Comparison of ENCODE assay signal across 14 mouse cellular contexts in genomic region chr19:46446436-46447020, GRCm38 (mm10). TPM values are rescaled to one million over a fixed set of nuclear protein-coding genes. Genes with fewer than 3 reads are reported as not detected.
DNase-seq lines count a peak whose midpoint lies in the region; ATAC-seq and TF ChIP-seq lines count a peak whose summit lies in the region.
"Had no signal": no experiment of that assay in that cellular context is flagged by ENCODE, and none has a peak within 500 bp of the region (broad histone marks: within the 10 kb centered on the region; RNA-seq: fewer than 3 reads in every experiment).

No protein-coding gene starts in this region.

- peaks cover 51% of the 10 kb centered on the region for H3K4me1 ChIP-seq in embryonic facial prominence, embryonic 12.5 days
- H3K4me1 ChIP-seq in embryonic facial prominence, embryonic 10.5 days = peaks cover 63% of the 10 kb centered on the region
- peaks cover 37% of the 10 kb centered on the region for H3K4me1 ChIP-seq in lung, embryonic 15.5 days
- peaks cover 13% of the 10 kb centered on the region for H3K4me1 ChIP-seq in lung, adult 2 months (ENCODE audit: control insufficient read depth, insufficient read depth, low read length)
- H3K4me1 ChIP-seq in forebrain, embryonic 14.5 days (ENCODE audit: control insufficient read depth, insufficient read depth, low read length) = peaks cover 19% of the 10 kb centered on the region
- H3K4me1 ChIP-seq in limb, embryonic 15.5 days = peaks cover 32% of the 10 kb centered on the region

- peak overlapping the region; percentile 73; the same call in 1 of the 2 replicates for H3K27ac ChIP-seq in embryonic facial prominence, embryonic 12.5 days
- no peak overlapping the region for H3K27ac ChIP-seq in embryonic facial prominence, embryonic 10.5 days (replicated peaks)
- peak overlapping the region; percentile 53; the same call in 1 of the 2 replicates for H3K27ac ChIP-seq in lung, embryonic 15.5 days
- H3K27ac ChIP-seq in forebrain, embryonic 14.5 days (ENCODE audit: low read depth, low read length) = peak overlapping the region; percentile 31; the same call in 1 of the 2 replicates
- 0 out of 2 replicates have a peak overlapping the region, but pooled peaks have one; percentile 70 for H3K27ac ChIP-seq in limb, embryonic 15.5 days

- no peak for TF ChIP-seq CTCF in lung, adult 2 months (IDR thresholded peaks at IDR 0.05; ENCODE audit: insufficient read depth, low read length)

- DNase-seq in embryonic facial prominence, embryonic 10.5 days (ENCODE audit: low spot score) = no peak
- DNase-seq in lung, adult 2 months = no peak
- peak; percentile 60 for DNase-seq in forebrain, embryonic 14.5 days (ENCODE audit: low spot score)
- no peak for DNase-seq in kidney, adult 11 months
- DNase-seq in adrenal gland, postnatal 14 days = no peak
- DNase-seq: heart, postnatal 36 days; liver; liver, postnatal 0 days; lung, postnatal 36 days; thymus, postnatal 14 days had no signal

- no peak for TF ChIP-seq POLR2A in lung, adult 2 months (IDR thresholded peaks at IDR 0.05; ENCODE audit: borderline replicate concordance, extremely low read depth, low read depth, low read length)

- no peaks in the 10 kb centered on the region for H3K27me3 ChIP-seq in embryonic facial prominence, embryonic 12.5 days
- no peaks in the 10 kb centered on the region for H3K27me3 ChIP-seq in embryonic facial prominence, embryonic 10.5 days (replicated peaks; ENCODE audit: low read depth, poor library complexity, severe bottlenecking)
- no peaks in the 10 kb centered on the region for H3K27me3 ChIP-seq in lung, embryonic 15.5 days
- no peaks in the 10 kb centered on the region for H3K27me3 ChIP-seq in forebrain, embryonic 14.5 days (replicated peaks; ENCODE audit: control insufficient read depth, insufficient read depth, low read length)
- no peaks in the 10 kb centered on the region for H3K27me3 ChIP-seq in limb, embryonic 15.5 days
- H3K27me3 ChIP-seq: heart, embryonic 13.5 days had no signal

- no peaks in the 10 kb centered on the region for H3K36me3 ChIP-seq in embryonic facial prominence, embryonic 12.5 days
- peaks cover 14% of the 10 kb centered on the region for H3K36me3 ChIP-seq in embryonic facial prominence, embryonic 10.5 days (replicated peaks)
- peaks cover 6% of the 10 kb centered on the region; the same call in 1 of the 2 replicates for H3K36me3 ChIP-seq in lung, embryonic 15.5 days
- H3K36me3 ChIP-seq in forebrain, embryonic 14.5 days (ENCODE audit: control insufficient read depth, insufficient read depth, low read length) = 0 out of 2 replicates have a peak, but pooled peaks cover 3% of the 10 kb centered on the region
- peaks cover 7% of the 10 kb centered on the region; the same call in 1 of the 2 replicates for H3K36me3 ChIP-seq in limb, embryonic 15.5 days

- H3K4me3 ChIP-seq in embryonic facial prominence, embryonic 12.5 days = no peak overlapping the region
- H3K4me3 ChIP-seq in embryonic facial prominence, embryonic 10.5 days = no peak overlapping the region
- H3K4me3 ChIP-seq in lung, embryonic 15.5 days = no peak overlapping the region
- no peak overlapping the region for H3K4me3 ChIP-seq in lung, adult 2 months (replicated peaks; ENCODE audit: extremely low read depth, low read depth, low read length)
- no peak overlapping the region for H3K4me3 ChIP-seq in forebrain, embryonic 14.5 days (ENCODE audit: low read depth, low read length)
- no peak overlapping the region for H3K4me3 ChIP-seq in limb, embryonic 15.5 days
- H3K4me3 ChIP-seq: heart, embryonic 13.5 days had no signal

- H3K9ac ChIP-seq in embryonic facial prominence, embryonic 12.5 days = no peak overlapping the region
- H3K9ac ChIP-seq in lung, embryonic 15.5 days = no peak overlapping the region
- no peak overlapping the region for H3K9ac ChIP-seq in forebrain, embryonic 14.5 days (ENCODE audit: low read length)
- no peak overlapping the region for H3K9ac ChIP-seq in limb, embryonic 15.5 days
- H3K9ac ChIP-seq: heart, embryonic 13.5 days; liver, postnatal 0 days had no signal

- 87% methylated on average over 5 of the region's 5 CpGs for WGBS in embryonic facial prominence, embryonic 12.5 days
- WGBS in embryonic facial prominence, embryonic 10.5 days = 91% methylated on average over 5 of the region's 5 CpGs
- WGBS in lung, embryonic 15.5 days = 84% methylated on average over 5 of the region's 5 CpGs
- WGBS in lung, adult 2 months = 93% methylated on average over 5 of the region's 5 CpGs
- 44% methylated on average over 5 of the region's 5 CpGs for WGBS in forebrain, embryonic 14.5 days
- WGBS in limb, embryonic 15.5 days = 85% methylated on average over 5 of the region's 5 CpGs

- no peak for ATAC-seq in embryonic facial prominence, embryonic 12.5 days (ENCODE audit: insufficient number of reproducible peaks, insufficient read depth, low FRiP score, low TSS enrichment)
- ATAC-seq in lung, embryonic 15.5 days (ENCODE audit: borderline replicate concordance, extremely low read depth, low FRiP score, low TSS enrichment) = no peak
- ATAC-seq in forebrain, embryonic 14.5 days = peak; percentile 49
- no peak for ATAC-seq in limb, embryonic 15.5 days (ENCODE audit: insufficient number of reproducible peaks, low FRiP score, low TSS enrichment, low read depth)

- H3K4me2 ChIP-seq in embryonic facial prominence, embryonic 12.5 days (replicated peaks) = no peak overlapping the region
- H3K4me2 ChIP-seq in lung, embryonic 15.5 days = no peak overlapping the region
- no peak overlapping the region for H3K4me2 ChIP-seq in forebrain, embryonic 14.5 days (ENCODE audit: low read length)
- H3K4me2 ChIP-seq in limb, embryonic 15.5 days = no peak overlapping the region
- H3K4me2 ChIP-seq: heart, embryonic 13.5 days had no signal

- no peaks in the 10 kb centered on the region for H3K9me3 ChIP-seq in embryonic facial prominence, embryonic 12.5 days
- no peaks in the 10 kb centered on the region for H3K9me3 ChIP-seq in embryonic facial prominence, embryonic 10.5 days
- H3K9me3 ChIP-seq in lung, embryonic 15.5 days = no peaks in the 10 kb centered on the region
- H3K9me3 ChIP-seq in forebrain, embryonic 14.5 days (replicated peaks; ENCODE audit: control insufficient read depth, low read length) = no peaks in the 10 kb centered on the region
- no peaks in the 10 kb centered on the region for H3K9me3 ChIP-seq in limb, embryonic 15.5 days
- H3K9me3 ChIP-seq: heart, embryonic 13.5 days had no signal

RNA-seq across cellular contexts. Expression of gene Sufu, which starts 49.8 kb away (rescaled TPM):
- 44.9 and 47.6 TPM in 2 replicates for polyA plus RNA-seq in embryonic facial prominence, embryonic 12.5 days (2016; fragmentation: Nextera tagmentation; extraction: Ambion mirVana)
- 50.5 and 53.4 TPM in 2 replicates for polyA plus RNA-seq in embryonic facial prominence, embryonic 10.5 days (2016; fragmentation: Nextera tagmentation; extraction: Ambion mirVana)
- polyA plus RNA-seq in lung, embryonic 15.5 days (2015; fragmentation: Nextera tagmentation; extraction: Ambion mirVana) = 31.9 and 34.5 TPM in 2 replicates
- 17.5 and 18.0 TPM in 2 replicates for polyA plus RNA-seq in lung, adult 2 months (2012; rRNA removed)
- 21.8 and 27.8 TPM in 2 replicates for polyA plus RNA-seq in forebrain, embryonic 14.5 days (2014; fragmentation: Nextera tagmentation; extraction: Ambion mirVana)
- polyA plus RNA-seq in limb, embryonic 15.5 days (2015; fragmentation: Nextera tagmentation; extraction: Ambion mirVana) = 32.8 and 33.6 TPM in 2 replicates
- 19.0 and 23.6 TPM in 2 replicates for total RNA-seq in adrenal gland, postnatal 14 days (2021)

RNA-seq across cellular contexts. Expression of gene Actr1a, which starts 51.0 kb away (rescaled TPM):
- 157 and 161 TPM in 2 replicates for polyA plus RNA-seq in embryonic facial prominence, embryonic 12.5 days (2016; fragmentation: Nextera tagmentation; extraction: Ambion mirVana)
- 164 and 170 TPM in 2 replicates for polyA plus RNA-seq in embryonic facial prominence, embryonic 10.5 days (2016; fragmentation: Nextera tagmentation; extraction: Ambion mirVana)
- 137 and 139 TPM in 2 replicates for polyA plus RNA-seq in lung, embryonic 15.5 days (2015; fragmentation: Nextera tagmentation; extraction: Ambion mirVana)
- polyA plus RNA-seq in lung, adult 2 months (2012; rRNA removed) = 85.4 and 112 TPM in 2 replicates
- 402 and 428 TPM in 2 replicates for polyA plus RNA-seq in forebrain, embryonic 14.5 days (2014; fragmentation: Nextera tagmentation; extraction: Ambion mirVana)
- 145 and 156 TPM in 2 replicates for polyA plus RNA-seq in limb, embryonic 15.5 days (2015; fragmentation: Nextera tagmentation; extraction: Ambion mirVana)
- 93.2 and 103 TPM in 2 replicates for total RNA-seq in adrenal gland, postnatal 14 days (2021)

RNA-seq across cellular contexts. Expression of gene Trim8, which starts 55.0 kb away (rescaled TPM):
- polyA plus RNA-seq in embryonic facial prominence, embryonic 12.5 days (2016; fragmentation: Nextera tagmentation; extraction: Ambion mirVana) = 22.4 and 23.5 TPM in 2 replicates
- 19.5 and 20.9 TPM in 2 replicates for polyA plus RNA-seq in embryonic facial prominence, embryonic 10.5 days (2016; fragmentation: Nextera tagmentation; extraction: Ambion mirVana)
- polyA plus RNA-seq in lung, embryonic 15.5 days (2015; fragmentation: Nextera tagmentation; extraction: Ambion mirVana) = 22.2 and 27.8 TPM in 2 replicates
- polyA plus RNA-seq in lung, adult 2 months (2012; rRNA removed) = 87.2 and 115 TPM in 2 replicates
- polyA plus RNA-seq in forebrain, embryonic 14.5 days (2014; fragmentation: Nextera tagmentation; extraction: Ambion mirVana) = 23.0 and 24.8 TPM in 2 replicates
- 14.6 and 15.1 TPM in 2 replicates for polyA plus RNA-seq in limb, embryonic 15.5 days (2015; fragmentation: Nextera tagmentation; extraction: Ambion mirVana)
- total RNA-seq in adrenal gland, postnatal 14 days (2021) = 39.3 and 44.9 TPM in 2 replicates
